Mouse (Mus musculus): ENCODE measurements around the gene Defa31.
"Not testable (repeated sequence)": the region's sequence is repeated elsewhere in the genome, so short reads cannot be mapped to it uniquely, and the experiment has no call there.

The Defa31 gene

DNA sequence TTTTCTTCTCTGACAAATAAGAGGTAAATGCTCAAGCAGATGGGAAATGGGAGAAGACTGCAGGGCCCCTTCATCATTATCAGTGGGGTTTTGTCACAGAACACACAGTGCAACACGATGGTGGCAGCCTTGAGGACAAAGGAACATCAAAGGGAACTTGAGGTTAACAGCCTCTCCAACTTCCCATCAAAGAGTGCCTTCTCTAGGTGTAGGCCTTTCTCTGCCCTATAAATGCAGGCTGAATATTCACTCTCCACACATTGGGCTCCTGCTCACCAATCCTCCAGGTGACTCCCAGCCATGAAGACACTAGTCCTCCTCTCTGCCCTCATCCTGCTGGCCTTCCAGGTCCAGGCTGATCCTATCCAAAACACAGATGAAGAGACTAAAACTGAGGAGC is at the start of gene Defa31:
TSS of gene Defa31 (plus strand) at position 301 of the 400 bp plus-strand sequence.
- DNase-seq (ENCODE audit: low spot score): not testable (repeated sequence)

- DNase-seq (ENCODE audit: low spot score): not testable (repeated sequence)
Observed at GRCm38 (mm10) chr8:21161977-21162376, 29.4 kb upstream of the Defa31 start, which contains the start of gene Defa22. Gene Defa22, plus strand, starts transcription at chr8:21162277.

DNA sequence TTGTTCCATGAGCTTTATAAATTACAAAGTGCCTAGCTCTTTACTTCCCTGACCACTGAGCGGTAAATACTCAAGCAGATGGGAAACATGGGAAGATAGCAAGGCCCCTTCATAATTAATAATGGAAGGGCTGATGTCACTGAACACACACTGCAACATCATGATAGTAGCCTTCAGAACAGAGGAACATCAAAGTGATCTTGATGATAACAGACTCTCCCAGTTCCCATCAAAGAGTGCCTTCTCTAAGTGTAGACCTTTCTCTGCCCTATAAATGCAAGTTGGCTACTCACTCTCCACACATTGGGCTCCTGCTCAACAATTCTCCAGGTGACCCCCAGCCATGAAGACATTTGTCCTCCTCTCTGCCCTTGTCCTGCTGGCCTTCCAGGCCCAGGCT is 9.8 kb downstream of the Defa31 start, which contains the start of gene Gm15293:
TSS of gene Gm15293 (plus strand) at position 301 of the 400 bp plus-strand sequence.
- not testable (repeated sequence) for DNase-seq (ENCODE audit: low spot score)
